Mouse (Mus musculus): ENCODE measurements around the gene Wdfy4.

Gene Wdfy4

DNA sequence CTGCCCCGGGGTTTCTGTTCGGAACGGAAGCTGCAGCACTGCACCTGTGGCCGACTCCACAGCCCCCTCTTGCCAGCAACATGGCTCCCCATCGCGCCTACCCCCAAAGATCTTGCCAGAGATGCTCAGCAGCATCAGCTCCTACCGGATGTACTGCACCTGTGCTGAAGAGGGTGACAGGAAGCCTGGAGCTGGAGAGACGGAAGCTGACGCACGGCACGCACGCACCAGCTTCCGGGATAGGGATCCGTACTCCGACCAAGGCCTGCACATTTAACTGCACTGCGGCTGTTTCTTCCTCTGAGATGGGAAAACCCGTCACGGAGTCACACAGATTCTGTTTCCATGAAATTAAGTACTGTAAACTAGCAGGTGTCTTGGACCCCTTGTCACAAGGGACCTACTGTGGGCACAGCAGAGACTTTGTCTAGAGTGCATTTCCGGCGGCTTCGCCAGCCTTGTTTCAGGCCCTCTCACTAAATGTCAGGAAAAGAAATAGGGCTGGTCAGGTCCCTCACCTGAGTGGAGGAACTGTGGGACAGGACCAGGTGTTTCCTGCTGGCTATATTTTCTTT lies 4.6 kb upstream of the Wdfy4 start:
- DNase-seq (ENCODE audit: low spot score in 2 of 2): no peak

GRCm38 (mm10) chr14:33189230-33189629 lies 3.9 kb upstream of the Wdfy4 start:
- no peak for DNase-seq (ENCODE audit: low spot score in 2 of 2)

DNA sequence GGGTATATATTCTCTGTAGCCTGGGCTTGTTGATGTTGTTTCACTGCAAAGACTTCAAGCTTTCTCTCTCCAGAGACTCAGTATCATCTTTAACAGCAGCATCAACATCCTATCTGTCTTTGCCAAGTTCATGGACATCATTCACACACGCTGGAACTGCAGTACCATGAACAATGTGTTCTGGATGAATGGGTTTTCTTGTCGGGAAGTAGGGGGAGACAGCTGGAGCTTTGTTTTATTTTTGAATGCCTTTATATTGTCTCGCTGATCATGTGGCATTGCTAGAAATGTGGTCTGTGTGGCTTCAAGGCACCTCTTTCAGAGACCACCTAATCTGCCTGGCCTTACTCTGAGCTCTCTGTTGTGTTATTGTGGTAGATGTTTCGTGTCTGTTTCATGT lies 1.9 kb upstream of the Wdfy4 start:
- no peak for DNase-seq (ENCODE audit: low spot score in 2 of 2)

DNA sequence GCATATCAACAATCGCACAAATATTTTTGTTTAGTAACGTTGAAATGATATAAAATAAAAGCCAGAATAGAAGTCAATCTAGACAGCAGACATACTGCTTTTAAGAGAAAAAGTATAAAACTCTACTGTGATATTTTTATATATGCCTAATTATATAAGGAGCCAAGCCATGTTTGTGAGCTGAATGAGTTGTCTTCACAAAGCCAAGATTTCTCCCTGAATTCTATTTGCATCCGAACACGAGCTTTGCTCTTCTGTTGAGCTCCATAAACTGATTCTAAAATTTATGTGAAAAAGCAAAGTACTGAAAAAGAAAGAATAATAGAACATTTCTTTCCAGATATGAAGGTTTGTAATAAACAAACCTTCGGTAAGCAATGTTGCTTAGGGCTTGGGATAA lies 5.2 kb downstream of the Wdfy4 start:
- no peak for DNase-seq (ENCODE audit: low spot score in 2 of 2)

- peak; percentile 11 to 28 for DNase-seq (ENCODE audit: low spot score in 2 of 2)
These were observed 10.1 kb downstream of the Wdfy4 start for GRCm38 (mm10) chr14:33175059-33175821.

DNA sequence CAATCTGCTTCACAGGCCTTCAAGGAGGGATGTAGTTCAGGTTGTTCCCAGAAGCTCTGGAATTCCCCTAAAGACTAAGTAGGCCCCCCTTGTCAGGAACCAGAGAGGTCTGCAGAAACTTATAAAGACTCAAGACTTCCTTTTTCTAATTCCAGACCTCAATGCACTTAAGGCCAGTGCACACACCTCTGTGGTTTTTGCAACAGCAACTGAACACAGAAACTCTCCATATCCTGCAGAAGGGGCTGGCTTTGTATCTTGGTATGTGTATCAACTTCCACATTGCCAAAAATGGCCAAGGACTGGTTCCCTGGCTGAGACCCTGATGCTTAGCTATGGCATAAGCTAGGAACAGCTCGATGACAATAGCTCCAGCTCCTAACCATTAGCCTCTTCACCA lies 13.4 kb downstream of the Wdfy4 start:
- DNase-seq (ENCODE audit: low spot score in 2 of 2): no peak

- DNase-seq (ENCODE audit: low spot score in 2 of 2): no peak
These were observed 16.6 kb downstream of the Wdfy4 start for GRCm38 (mm10) chr14:33168750-33169149.

DNA sequence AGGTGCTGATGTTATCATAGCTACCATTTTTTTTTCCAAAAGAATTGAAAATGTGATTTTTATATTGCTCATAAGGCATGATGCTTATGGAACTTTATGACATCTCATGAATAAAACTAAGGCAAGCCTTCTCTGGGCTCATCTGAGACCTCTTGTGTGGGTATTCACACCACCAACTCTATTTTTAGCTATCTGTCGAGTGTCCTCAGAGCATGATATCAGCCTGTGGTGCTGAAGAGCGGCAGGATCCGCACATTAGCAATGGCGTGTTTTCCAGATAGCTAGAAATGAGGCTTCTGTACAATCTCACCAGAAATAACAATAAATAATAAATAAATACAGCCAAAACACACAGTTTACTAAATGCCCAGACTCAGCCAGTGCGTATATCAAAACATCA lies 23.1 kb downstream of the Wdfy4 start:
- no peak for DNase-seq (ENCODE audit: low spot score in 2 of 2)

GRCm38 (mm10) chr14:33158268-33158667 lies 27.0 kb downstream of the Wdfy4 start:
- no peak for DNase-seq (ENCODE audit: low spot score in 2 of 2)

- no peak for DNase-seq (ENCODE audit: low spot score in 2 of 2)
These were observed 32.4 kb downstream of the Wdfy4 start for GRCm38 (mm10) chr14:33152941-33153340.

GRCm38 (mm10) chr14:33146287-33146686 lies 39.0 kb downstream of the Wdfy4 start:
- DNase-seq (ENCODE audit: low spot score in 2 of 2): no peak

- DNase-seq (ENCODE audit: low spot score in 2 of 2): no peak
These were observed 48.5 kb downstream of the Wdfy4 start for GRCm38 (mm10) chr14:33136843-33137242.

DNA sequence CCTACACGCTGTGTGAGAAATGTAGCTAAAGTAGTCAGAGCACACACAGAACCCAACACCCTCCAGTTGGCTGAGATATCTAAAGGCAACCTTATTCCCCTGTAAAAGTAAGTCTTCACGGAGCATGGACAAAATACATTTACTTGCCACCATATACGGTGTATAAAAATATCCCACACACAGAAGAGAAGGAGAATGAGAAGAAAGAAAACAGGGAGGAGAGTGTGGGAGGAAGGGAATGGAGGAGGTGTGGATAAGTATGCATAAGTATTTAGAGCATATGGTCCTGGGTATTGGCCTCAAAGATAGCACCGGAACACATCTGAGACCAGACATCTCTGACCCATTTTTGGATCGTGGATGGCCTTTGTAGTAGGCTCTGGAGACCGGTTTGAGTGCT lies 50.1 kb downstream of the Wdfy4 start:
- DNase-seq (ENCODE audit: low spot score in 2 of 2): no peak

DNA sequence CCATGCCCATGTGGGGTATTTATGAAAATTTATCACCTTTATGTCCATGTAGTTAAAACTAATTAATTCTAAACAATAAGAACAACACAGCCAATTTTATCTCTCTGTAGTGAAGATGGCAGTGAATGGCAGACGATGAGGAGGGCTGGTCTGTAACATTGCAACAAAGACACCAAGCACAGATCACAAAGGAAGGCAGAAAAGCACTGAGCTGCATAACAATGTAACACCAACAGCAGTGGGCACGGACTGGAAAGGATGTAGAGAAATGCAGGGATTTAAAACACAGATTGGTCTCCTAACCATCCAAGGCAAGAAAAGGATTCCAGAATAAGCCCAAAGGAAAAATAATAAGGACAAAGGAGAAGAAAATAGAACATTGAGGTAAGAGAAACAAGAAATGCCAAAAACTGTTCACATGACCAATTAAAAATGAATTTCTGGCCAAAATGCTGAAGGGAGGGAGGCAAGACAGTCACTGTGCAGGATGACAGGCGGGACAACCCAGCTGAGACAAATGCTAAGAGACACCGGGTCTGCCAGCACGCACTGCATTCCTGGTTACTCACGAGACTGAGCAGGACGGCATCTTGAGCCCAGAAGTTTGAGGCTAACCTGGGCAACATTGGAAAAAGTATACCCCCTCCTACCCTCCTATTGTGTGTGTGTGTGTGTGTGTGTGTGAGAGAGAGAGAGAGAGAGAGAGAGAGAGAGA lies 54.1 kb downstream of the Wdfy4 start:
- DNase-seq (ENCODE audit: low spot score in 2 of 2): no peak

DNA sequence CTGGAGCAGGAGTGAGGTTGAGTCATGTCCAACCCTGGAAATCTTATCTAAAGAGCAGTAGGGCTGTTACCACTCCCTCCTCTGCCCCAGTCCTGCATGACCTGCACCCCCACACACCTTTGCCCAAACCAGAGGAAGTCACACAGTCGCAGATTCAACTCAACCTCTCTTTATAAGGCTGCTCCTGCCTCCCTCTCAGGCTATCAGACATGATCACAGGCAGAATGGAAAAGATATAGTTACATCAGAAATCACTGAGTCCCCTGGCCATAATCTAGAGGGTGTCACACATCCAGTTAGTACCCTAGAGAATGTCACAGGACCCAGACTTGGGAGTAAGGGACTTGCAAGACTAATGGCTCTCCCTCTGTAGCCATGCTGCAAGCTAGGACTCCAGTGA lies 68.7 kb downstream of the Wdfy4 start:
- no peak for DNase-seq (ENCODE audit: low spot score in 2 of 2)

- no peak for DNase-seq (ENCODE audit: low spot score in 2 of 2)
These were observed 80.5 kb downstream of the Wdfy4 start for GRCm38 (mm10) chr14:33104809-33105208.

GRCm38 (mm10) chr14:33101609-33102008 lies 83.7 kb downstream of the Wdfy4 start:
- DNase-seq (ENCODE audit: low spot score in 2 of 2): no peak

- DNase-seq (ENCODE audit: low spot score in 2 of 2): no peak
These were observed 85.4 kb downstream of the Wdfy4 start for GRCm38 (mm10) chr14:33099926-33100325.

DNA sequence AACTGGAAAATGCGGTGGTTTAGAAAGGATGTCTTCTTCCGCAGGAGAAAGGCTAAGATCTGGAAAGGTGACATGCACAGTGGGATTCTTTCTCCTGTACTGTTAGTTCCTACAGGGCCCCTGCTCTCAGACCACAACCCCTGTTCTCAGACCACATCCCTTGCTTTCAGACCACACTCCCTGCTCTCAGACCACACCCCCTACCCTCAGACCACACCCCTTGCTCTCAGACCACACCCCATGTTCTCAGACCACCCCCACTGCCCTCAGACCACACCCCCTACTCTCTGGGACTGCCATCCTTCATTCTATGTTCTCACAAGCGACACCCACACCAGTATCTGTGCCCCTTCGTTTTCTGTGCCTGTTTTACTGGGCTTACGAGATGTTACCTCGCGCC lies 86.2 kb downstream of the Wdfy4 start:
- no peak for DNase-seq (ENCODE audit: low spot score in 2 of 2)

GRCm38 (mm10) chr14:33096462-33096861 lies 88.8 kb downstream of the Wdfy4 start:
- no peak for DNase-seq (ENCODE audit: low spot score in 2 of 2)

DNA sequence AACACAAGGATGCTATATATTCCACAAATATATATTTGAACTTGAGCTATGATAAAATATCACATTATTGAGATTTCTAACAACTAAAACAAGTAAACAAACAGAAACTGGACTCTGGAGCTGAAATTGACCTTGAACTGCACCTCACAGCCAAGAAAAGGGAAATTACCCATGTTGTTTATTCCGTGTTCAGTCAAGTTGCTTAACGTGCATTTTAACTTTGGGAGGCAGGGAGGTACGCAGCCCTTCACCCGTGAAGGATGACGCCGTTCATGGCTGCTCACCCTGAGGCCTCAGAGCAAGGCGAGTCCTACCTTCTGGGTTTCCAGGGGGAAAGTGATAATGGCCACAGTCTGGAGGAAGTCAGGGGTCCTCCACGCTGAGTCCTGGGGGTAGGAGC lies 102.0 kb downstream of the Wdfy4 start:
- DNase-seq (ENCODE audit: low spot score in 2 of 2): no peak

GRCm38 (mm10) chr14:33082301-33082700 lies 103.0 kb downstream of the Wdfy4 start:
- DNase-seq (ENCODE audit: low spot score in 2 of 2): no peak

- no peak for DNase-seq (ENCODE audit: low spot score in 2 of 2)
These were observed 103.9 kb downstream of the Wdfy4 start for GRCm38 (mm10) chr14:33081370-33081860.

Data from heart, adult 9 months (tissue).